Mouse (Mus musculus): ENCODE data around the gene Dnaja3. TPM values are rescaled to one million over a fixed set of nuclear protein-coding genes. Genes with fewer than 3 reads are reported as not detected.

Gene Dnaja3
- polyA plus RNA-seq, 1 experiment from 2014 or later, result 77.6 TPM

Other genes starting within 250 kb of the Dnaja3 start
- 0.88 and 1.4 TPM in 2 replicates for gene Adcy9, start 219.5 kb upstream of the Dnaja3 start, polyA plus RNA-seq (2016; fragmentation: Nextera tagmentation; extraction: Ambion mirVana)
- gene Srl, start 98.2 kb upstream of the Dnaja3 start, polyA plus RNA-seq (2016; fragmentation: Nextera tagmentation; extraction: Ambion mirVana), result 228 and 230 TPM in 2 replicates
- 8.1 and 8.4 TPM in 2 replicates for gene Tfap4, start 80.1 kb upstream of the Dnaja3 start, polyA plus RNA-seq (2016; fragmentation: Nextera tagmentation; extraction: Ambion mirVana)
- 24.9 and 25.5 TPM in 2 replicates for gene Glis2, start 45.3 kb upstream of the Dnaja3 start, polyA plus RNA-seq (2016; fragmentation: Nextera tagmentation; extraction: Ambion mirVana)
- 127 and 128 TPM in 2 replicates for gene Pam16, start 15.0 kb upstream of the Dnaja3 start, polyA plus RNA-seq (2016; fragmentation: Nextera tagmentation; extraction: Ambion mirVana)
- gene Vasn, start within 50 bp of the Dnaja3 start, polyA plus RNA-seq (2016; fragmentation: Nextera tagmentation; extraction: Ambion mirVana), result 14.8 and 16.4 TPM in 2 replicates
- 14.8 and 15.3 TPM in 2 replicates for gene Coro7, start 39.8 kb downstream of the Dnaja3 start, polyA plus RNA-seq (2016; fragmentation: Nextera tagmentation; extraction: Ambion mirVana)
- gene Nmral1, start 79.4 kb downstream of the Dnaja3 start, polyA plus RNA-seq (2016; fragmentation: Nextera tagmentation; extraction: Ambion mirVana), result 37.2 and 37.8 TPM in 2 replicates
- gene Hmox2, start 86.4 kb downstream of the Dnaja3 start, polyA plus RNA-seq (2016; fragmentation: Nextera tagmentation; extraction: Ambion mirVana), result 84.5 and 90.1 TPM in 2 replicates
- gene Cdip1, start 150.3 kb downstream of the Dnaja3 start, polyA plus RNA-seq (2016; fragmentation: Nextera tagmentation; extraction: Ambion mirVana), result 122 and 132 TPM in 2 replicates
- gene 4930562C15Rik, start 195.4 kb downstream of the Dnaja3 start, polyA plus RNA-seq (2016; fragmentation: Nextera tagmentation; extraction: Ambion mirVana), result 0.11 and 0.57 TPM in 2 replicates
- 26.8 and 27.1 TPM in 2 replicates for gene Ubald1, start 240.3 kb downstream of the Dnaja3 start, polyA plus RNA-seq (2016; fragmentation: Nextera tagmentation; extraction: Ambion mirVana)
- gene Mgrn1, start 246.3 kb downstream of the Dnaja3 start, polyA plus RNA-seq (2016; fragmentation: Nextera tagmentation; extraction: Ambion mirVana), result 114 and 116 TPM in 2 replicates

Measured in heart, embryonic 12.5 days (tissue).